Mouse (Mus musculus): ENCODE measurements at regions not wholly inside any gene's neighbourhood (a gene's known extent, or its start where the extent isn't known, plus 50 kb on each side); places are given as distances from the start of the nearest gene placed in this dataset.

DNA sequence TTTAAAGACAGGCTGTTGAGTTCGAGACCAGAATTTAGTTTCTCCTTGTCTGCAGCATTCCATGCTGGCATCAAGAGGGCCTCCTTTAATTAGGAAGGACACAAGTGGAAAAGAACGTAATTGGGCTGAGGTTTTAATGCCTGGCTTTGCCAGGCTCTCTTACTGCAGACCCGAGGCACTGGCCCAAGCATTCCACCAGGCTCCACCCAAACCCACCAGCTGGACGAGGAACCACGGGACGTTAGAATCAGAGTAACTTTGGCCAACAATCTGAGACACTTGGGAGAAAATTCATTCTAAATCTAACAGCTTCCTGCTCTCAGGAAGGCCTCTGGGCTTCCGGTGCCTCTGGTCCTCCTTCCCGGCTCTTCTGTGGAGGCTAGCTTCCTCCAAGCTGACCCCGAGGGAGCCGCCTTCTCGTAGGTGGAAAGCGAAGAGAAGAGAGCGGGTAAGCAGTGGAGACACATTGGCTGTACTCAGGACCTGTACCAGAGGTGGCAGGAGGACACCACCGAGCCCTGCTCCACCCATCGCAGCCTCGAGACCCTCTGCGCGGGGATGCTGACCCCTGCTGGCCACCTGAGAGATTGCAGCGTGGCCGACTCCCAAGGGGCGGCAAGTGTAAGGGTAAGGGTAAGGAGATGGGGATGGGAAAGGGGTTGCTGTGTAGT is 105.5 kb downstream of the Tmem17 start:
- peak; percentile 72 for DNase-seq (ENCODE audit: low spot score)

DNA sequence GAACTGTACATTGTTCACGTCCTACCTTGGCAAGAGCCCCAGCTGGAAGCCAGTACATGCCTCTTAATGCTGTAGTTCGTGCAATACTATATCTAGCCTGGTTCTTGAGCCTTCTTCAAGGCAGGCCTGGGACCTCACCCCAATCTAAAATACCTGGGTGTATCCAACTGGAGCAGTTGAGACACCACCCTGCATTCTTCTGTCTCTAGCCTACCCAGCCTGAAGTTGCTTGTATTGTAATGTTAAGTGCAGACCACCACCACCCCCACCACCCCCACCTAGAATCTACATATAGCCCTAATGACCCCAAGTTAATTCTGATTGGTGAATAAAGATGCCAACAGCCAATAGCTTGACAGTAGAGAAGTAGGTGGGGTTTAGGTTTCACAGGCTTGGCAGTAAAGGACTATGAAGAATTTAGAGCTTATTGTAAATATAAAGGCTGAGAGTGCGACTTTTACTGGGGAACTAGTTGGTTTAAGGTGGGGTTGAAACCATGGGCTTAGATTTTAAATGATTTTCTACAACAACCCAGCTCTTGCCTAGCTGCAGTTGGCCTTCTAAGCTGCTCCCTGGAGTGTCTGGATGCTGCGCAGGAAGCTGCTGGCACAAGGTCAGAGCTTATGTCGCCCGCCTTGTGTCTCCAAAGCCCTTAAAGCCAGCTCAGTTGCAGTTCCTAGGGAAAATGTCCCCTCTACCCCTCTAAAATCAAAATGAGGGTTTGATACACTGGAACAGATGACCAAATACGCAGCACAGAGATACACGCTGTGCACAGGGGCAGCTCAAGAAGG is 109.2 kb downstream of the Tmem17 start:
- no peak for DNase-seq (ENCODE audit: low spot score)

DNA sequence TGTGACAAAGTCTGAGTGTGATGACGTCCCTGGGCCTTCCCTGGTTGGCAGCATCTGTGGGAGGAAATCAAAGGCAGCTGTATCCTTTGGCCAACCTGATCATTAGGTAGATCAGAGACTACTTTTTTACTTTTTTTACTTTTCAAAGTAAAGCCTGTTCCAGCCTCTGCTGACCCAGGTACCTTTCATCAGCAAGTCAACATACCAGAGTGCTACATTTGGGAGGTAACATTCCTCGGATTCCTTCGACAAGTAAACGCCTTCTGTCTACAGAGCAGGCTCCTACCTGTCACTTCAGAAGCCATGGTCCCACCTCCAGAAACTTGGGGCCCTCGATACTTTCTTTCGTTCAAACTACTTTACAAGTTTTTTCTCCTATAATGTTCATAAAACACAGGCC is 110.0 kb downstream of the Tmem17 start:
- DNase-seq (ENCODE audit: low spot score): no peak

DNA sequence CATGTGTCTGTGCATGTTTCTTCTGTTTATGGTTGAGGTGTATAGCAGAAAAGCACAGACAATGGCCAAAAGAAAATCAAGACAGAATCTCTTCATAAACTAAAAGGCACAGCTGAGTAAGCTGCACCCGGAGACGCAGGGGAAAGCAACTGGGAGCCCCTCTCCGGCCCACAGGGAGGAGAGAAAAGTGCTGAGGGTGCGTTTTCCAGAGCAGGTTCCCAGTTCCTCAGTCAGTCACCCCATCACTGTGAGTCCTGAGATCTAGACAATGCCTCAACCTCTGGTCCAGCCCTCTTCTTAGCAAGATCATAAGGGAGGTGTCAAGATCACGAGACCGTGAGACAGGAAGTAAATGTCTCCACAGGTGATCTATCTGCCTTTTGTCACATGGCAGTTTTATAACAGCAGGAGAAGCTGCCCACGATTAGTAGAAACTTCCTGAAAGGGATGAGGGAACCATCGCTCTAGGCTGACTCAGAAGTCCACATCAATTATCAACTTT is 110.7 kb downstream of the Tmem17 start:
- DNase-seq (ENCODE audit: low spot score): no peak

DNA sequence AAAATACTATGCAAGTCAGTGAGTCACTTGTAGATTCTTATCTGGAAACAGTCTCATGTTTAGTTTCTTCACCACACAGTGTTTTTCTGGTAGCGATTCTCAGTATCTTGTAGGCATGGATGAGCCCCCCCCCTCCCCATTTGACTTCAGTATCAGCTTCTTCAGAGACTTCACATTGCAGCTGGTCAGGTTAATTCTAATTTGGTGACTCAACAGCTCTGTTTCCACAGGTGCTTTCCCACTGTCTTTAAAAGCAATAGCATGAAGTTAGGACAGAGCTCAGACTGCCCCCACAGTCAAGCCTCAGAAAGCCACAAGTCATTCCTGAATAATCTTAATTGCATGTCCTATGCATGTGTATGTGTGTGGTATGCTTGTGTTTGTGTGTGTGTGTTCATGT is 114.5 kb downstream of the Tmem17 start:
- no peak for DNase-seq (ENCODE audit: low spot score)

DNA sequence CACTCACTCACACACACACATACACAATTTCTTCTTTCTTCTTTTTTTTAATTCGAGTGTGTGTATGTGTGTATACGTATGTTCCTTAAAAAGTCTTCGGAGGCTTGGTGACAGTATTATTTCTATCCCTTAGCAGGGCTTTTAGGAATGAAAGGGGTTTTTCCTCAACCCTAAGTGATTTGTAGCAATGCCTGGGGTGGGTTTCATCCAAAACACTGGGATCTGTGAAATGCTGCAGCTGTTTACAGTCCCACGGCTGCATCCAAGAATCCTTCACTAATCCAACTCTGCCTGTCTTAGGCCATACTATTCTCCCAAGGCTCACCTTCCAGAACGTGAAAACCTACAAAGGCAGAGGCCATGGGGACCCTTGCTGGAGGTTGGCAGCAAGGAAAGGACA is 116.6 kb downstream of the Tmem17 start:
- DNase-seq (ENCODE audit: low spot score): no peak

DNA sequence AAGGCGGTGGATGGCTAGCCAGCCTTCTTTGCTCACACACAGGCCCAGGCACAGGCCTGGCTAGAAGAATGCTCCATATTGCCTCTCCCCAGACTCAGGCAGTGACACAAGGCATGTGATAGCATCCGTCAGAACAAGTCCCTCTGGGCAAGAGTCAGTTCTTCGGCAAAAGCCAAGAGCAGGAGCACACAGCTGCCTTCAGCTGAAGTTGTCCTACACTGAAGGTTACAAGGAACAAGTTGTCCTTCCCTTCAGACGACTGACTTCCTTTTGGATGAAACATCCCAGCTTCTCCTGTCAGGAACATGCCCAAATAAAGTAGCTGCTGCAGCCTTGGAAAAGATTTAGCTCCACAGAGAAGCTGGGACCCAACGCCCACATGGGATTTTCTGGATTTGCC is 117.1 kb downstream of the Tmem17 start:
- no peak for DNase-seq (ENCODE audit: low spot score)

DNA sequence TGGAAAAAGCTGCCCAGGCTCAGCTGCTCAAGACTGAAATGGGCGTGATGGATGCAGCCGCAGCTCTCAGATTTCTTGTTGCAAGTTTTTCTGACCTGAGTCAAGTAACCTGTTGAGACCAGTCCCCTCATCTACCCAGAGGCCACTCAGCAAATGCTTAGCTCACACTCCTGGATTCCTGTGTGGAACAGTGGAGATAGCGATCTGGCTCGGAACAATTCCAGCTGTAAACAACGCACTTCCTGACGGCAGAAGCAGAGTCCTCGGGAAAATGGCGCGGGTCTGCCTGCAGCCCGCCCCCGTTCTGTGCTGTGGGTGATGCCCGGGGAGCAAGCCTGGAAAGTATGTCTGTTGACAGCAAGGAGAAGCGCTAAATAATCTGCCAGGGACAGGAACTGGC is 117.7 kb downstream of the Tmem17 start:
- DNase-seq (ENCODE audit: low spot score): no peak

DNA sequence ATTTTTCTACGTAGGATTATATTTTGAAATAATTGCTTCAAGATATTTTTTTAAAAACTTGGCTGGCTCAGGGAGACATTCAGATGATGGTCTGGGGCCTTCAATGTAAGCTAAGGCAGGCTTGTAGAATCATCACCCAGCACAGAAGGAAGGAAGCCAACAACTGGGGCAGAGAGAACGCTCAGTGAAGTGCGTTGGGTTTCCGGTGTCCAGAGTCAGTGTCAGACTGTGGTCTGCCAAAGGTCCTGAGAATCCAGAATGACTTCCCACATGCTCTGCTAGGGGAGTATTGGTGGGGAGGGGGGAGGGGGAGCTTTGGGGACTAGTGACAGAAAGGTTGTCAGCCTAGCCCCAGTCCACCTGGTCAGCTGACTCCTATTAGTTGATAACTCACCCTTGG is 118.1 kb downstream of the Tmem17 start:
- DNase-seq (ENCODE audit: low spot score): no peak

DNA sequence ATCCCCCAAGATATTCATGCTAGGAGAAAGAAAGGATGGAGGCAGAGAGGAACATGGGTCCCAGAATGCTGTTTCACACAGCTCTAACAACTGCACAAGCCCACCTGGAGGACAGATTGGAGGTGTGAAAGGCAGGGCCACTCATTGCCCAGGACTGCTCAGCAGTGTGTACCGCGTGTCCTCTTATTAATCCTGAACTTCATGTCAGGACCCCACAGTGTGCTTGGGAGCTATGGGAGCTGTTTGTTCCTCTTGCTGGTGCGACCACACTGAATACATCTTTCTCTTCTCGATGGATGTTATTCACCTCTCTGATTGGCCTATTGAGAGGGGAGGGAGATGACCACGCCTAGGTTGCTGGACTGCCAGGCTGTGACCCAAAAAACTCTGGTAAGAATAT is 119.1 kb downstream of the Tmem17 start:
- DNase-seq (ENCODE audit: low spot score): no peak

DNA sequence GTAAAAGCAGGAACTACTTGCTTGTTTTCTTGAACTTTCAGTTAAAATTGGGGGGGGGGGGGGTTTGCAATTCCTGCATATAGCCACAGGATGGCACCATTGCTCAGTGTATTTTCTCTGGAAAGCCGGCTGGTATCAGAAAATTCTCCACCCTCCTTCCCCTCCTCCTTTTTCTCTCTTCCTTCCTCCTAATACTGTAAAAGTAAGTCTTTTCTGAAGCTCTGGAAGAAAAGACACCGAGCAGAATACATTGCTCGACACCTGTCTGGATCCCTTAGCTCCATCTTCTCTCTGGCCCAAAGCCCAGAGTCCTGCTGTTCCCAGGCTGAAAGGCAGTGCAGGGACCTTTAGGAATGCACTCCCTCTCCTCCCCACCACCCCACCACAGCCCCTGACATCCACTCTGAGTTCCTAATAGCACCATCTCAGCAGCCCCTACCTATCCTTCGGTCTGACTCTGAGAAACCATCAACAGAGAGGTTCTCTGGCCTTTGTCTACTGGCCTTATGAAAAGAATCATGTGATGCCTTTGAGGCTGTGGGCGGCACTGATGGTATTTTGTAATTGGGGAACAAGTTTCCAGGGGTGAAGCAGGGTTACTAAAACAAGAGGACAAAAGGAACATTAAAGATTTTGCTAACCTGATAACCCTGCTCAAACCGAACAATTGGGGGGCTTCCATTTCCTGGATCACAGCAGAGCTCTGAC is 119.9 kb downstream of the Tmem17 start:
- DNase-seq (ENCODE audit: low spot score): peak; percentile 14

DNA sequence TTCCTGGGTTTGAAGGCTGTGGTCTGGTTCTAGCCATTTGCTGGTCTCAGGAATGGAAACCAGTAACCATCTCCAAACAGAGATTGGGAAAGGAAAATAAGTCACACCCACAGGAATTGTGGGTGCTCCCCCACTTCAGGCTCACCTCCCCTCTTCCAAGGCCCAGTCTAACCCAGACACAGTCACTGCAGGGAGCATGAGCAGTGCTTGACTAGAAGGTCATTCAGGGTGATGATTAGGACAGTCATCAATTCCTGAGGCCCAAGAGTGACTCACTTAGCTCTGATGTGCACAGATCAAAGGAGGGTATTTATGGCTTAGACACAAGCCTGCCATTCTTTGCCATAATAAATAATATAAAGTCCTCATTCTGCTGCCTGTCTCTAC is 120.4 kb downstream of the Tmem17 start:
- no peak for DNase-seq (ENCODE audit: low spot score)

DNA sequence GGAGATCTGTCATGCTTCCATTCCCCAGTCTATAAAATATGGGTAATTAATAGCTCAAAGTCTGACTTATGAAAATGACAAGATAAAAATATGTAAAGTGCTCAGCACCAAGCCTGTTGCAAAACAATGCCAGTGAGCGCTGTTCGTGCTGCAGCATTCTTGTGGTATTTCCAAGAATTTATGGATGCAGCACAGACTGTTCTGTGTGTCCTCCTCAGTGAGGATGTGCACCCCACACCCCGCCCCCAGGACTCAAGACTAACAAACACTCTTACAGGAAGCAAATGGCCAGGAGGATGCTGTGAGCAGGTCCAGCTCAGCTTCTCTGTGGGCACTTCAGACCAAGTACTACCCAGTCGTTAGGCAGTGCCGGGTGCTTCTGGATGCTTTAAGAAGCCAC is 121.1 kb downstream of the Tmem17 start:
- DNase-seq (ENCODE audit: low spot score): no peak

DNA sequence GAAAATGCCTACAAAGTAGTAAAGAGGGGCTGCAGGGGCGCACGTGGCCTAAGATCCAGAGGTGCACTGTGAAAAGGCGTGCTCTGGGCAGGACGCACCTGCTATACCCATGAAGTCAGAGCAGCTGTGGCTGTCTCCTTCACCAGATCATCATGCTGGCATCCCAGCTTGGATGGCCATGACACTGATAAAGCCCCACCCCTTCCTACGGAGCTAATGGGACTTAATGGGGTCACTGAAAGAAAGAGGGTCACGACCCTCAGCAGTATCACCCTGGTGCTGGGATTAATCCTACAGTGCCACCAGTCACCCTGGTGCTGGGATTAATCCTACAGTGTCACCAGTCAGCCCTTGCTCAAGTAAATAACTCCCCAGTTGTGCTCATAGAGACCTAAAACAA is 122.1 kb downstream of the Tmem17 start:
- DNase-seq (ENCODE audit: low spot score): no peak

DNA sequence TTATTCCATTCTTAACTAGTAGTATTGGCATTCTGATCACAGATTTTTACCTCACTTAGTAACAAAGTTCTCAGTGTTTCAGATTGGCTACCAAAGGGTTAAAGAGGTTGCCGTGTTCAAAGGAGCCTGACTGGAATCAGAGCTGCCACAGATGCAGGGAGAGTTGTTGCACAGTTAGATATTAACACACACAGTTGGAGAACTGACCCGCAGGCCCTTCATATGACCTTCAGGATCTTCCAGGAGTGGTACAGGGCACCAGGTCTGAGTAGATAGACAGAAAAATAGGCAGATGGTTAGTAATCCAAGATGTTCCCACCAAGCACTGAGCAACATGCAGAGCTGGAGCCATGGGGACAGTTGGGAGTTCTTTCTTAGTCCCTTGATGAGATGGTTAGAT is 123.1 kb downstream of the Tmem17 start:
- no peak for DNase-seq (ENCODE audit: low spot score)

DNA sequence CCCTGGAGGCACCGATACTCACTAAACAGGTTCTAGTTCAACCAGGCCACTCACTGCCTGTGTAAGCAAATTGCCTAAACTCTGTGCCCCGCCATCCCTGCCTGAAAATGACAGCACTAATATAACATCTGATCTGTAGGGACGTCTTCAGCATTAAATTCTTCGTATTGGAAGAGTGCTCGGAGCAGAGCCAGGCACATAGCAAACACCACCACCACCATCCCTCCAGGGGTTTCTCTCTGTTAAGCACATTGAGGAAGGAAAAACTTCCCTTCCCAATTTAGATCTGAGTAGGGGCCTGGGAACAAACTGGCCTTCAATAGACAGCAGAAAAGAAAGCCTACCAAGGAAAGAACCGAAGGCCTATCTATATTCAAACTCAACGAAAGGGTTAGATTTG is 124.4 kb downstream of the Tmem17 start:
- DNase-seq (ENCODE audit: low spot score): no peak

DNA sequence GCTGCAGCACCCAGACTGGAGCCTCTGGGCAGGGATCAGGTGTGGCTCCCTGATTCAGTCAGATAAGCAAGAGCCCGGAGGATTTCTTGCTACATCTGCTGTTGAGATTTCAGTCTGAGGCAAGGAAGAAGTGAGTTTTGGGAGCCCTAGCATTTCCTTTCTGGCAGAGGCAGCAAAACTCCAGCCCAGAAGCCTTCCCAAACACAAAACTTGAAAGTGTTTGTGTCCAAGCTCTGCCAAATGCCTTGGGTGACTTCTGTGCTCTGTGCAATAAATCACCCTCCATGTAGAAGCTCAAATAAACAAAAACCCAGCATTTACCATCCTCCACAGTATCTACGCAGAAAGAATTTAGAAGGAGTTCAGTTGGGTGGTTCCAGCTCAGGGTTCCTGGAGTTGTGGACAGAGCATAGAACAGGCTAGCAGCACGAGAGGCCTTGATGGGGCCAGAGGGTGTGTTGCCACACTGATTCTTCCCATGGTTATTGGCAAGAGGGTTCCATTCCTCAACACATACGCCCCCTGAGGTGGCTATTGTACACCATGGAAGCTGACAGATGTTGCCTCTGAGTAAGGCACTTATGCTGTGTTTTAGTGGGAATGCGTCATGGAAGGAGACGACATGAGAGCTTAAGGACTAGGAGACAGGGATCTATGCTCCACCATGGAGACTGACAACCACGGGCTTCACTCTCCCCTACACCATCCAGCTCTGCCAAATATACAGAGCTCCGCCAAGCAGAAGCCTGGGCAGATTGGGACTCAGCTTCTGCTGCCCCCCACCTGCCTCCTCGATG is 125.1 kb downstream of the Tmem17 start:
- DNase-seq (ENCODE audit: low spot score): no peak

DNA sequence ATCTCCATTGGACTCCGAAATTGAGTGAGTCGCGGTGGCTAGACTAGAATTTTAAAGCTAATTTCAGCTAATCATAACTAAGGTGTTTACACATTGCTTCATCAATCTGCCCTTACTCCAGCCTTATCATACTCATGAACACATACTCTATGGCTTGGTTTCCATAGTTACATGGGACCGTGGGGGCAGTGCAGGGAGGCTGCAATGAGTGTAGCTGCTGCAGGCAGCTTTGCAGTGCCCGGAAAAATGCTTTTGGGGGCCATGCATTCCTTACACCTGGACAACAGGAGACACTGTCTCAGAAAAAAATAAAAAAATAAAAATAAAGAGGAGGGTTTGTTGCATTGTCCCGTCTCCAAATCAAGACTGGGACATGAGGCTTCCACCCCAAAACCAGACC is 126.3 kb downstream of the Tmem17 start:
- no peak for DNase-seq (ENCODE audit: low spot score)

DNA sequence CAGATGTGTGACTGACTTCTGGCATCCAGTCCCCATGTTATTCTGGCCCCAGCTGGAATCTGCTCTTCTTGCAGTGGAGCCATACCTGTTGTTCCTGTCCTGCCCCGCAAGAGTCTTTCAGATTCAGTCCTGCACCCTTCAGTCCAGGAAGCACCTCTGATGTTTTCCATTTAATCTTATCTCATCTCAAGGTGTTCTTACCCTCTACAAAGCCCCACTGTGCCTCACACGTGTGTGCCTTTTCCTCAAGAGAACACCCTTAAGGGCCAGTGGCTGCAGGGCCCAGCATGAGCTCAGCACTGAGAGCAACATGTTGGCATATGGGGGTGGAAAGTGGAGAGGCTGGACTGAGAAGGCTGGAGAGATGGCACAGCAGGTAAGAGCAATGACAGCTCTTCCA is 126.8 kb downstream of the Tmem17 start:
- no peak for DNase-seq (ENCODE audit: low spot score)

DNA sequence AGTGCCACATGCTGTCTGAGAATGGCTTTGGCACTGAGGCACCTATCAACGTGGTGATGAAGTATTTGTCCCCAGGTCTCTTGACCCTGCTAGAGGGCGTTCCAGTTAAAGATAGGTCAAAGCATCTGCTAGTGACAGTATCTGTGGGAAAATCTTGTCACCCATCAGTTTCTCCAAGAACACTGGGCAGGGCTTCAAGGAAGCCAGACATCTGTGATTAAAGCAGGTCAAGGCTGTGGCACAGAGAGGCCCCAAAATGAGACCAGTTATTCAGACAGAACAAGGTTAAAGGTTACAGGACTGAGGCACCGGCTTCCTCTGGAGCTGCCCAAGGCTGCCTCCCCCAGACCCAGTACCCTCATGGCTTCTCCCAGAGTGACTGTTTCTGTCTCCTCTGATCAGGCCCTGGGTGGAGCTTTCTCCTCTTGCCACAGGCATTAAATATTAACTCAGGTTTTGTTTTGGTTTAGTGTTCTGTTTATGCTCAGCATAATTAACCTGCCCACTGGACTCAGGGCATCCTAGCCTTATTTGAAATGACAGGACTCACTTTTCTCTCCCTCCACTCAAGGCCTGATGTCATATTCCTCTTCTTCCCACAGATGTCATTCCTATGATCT is 128.6 kb downstream of the Tmem17 start:
- no peak for DNase-seq (ENCODE audit: low spot score)

DNA sequence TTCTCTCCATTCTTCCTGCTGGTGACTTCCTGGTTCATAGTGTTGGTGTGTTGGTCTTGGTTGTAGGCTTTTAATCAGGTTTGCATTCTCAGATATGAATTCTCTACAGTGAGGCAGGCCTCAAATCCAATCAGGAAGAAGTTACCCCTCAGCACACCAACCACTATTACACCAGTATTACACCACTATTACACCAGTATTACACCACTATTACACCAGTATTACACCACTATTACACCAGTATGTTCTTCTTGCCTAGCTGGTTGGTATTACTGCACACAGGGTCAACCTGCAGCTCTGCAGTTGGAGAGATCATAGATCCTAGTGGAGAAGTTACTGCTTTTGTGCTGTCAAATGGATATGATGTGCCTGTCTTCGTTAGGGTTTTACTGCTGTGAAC is 129.6 kb downstream of the Tmem17 start:
- DNase-seq (ENCODE audit: low spot score): no peak

Measured in T-cell, adult 2 months (primary cell).